Mouse (Mus musculus): ENCODE results near the gene Casc1.

GRCm38 (mm10) chr6:145256701-145257073 lies 45.9 kb upstream of the Casc1 start:
- TF ChIP-seq CTCF (IDR thresholded peaks at IDR 0.05; ENCODE audit: low read depth) (no peak), EP300 (IDR thresholded peaks at IDR 0.05; ENCODE audit: low read depth) (no peak)

Data from liver, embryonic 14.5 days (tissue).